Mouse (Mus musculus): ENCODE measurements at regions not wholly inside any gene's neighbourhood (a gene's known extent, or its start where the extent isn't known, plus 50 kb on each side); places are given as distances from the start of the nearest gene placed in this dataset.

DNA sequence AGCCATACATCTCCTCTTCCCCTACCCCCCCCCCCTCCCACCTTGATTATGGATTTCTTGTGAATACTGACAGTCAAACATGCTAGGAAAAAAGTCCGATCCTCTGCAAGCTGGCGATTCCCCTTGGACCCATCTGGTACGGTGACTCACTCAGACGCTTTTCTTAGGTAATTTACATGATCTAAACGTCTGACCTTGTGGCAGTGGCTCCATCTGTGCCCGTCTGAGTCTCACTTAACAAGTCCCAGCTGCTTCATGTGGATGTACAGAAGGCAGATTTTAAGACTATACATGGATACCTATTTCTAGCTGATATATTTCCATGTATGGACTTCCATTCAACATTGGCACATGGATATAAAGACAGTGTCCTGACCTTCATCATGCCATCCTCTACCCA lies 481.0 kb downstream of the Lipi start:
- DNase-seq (ENCODE audit: inconsistent ontology term) = no peak

DNA sequence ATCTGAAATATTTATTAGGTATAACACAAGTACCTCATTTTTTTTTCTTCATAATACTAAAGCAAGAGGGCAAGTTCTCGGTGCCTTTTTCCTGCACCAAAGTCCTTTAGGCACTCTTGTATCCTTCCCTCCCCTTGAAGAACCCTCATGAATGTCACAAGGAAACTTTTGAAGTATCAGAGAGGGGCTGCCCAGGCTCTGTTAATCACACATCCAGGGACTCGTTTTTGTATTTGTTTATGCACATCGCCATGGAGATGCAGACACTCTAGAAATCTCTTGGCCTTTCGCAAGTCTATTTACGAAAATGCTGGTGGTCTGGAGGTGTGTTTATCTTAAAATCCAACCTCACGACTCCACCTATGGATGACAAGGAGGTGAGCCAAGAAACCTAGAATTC lies 492.7 kb downstream of the Lipi start:
- DNase-seq (ENCODE audit: inconsistent ontology term) = peak; percentile 7

DNA sequence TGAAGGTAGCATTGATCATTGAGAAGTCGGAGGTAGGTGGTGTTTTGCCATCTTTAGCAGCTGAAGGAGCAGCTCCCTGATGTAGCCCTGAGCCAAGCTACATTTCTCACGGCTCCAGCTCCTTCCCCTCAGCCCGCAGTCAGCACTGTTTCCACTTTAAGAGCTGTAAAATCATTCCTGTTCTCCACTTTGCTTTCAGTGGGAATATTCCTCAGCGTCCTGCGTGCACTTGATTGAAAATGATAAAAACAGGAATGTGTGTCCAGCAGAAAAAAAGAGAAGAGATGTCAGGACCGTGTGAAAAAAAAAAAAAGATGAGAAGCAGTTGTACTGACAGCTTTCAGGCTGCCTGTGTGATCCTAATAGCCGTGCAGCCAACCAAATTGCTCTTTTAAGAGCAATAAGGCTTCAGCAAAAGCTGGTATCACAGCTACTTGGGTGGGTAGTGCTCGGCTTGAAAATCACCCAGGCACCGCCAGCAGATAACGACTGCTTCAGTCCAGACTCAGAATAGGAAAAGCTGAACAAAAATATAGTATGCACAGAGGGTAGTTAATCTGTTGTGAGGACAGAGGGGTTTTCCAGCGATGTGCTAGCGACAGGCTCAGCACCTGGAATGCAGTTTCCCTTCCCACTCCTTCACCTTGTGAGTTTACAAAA lies 493.3 kb downstream of the Lipi start:
- DNase-seq (ENCODE audit: inconsistent ontology term) = peak; percentile 58

DNA sequence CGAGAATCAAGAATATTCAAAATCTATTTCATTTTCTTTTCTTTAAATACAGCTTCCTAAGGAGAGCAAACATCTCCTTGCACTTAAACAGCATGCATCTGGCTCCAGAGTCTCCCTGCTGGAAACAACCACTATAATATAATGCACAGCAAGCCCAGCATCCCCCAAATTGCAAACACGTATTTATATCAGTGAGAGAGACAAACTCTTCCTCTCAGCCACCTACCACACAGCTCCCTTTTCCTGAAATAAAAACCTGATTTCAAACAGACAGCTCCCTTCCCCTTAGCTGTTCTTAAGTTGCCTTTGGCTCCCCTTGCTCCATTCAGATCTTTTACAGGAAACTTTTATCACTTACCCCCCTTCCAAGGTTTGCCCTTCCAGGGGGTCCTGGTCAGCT lies 493.9 kb downstream of the Lipi start:
- DNase-seq (ENCODE audit: inconsistent ontology term) = peak; percentile 20

DNA sequence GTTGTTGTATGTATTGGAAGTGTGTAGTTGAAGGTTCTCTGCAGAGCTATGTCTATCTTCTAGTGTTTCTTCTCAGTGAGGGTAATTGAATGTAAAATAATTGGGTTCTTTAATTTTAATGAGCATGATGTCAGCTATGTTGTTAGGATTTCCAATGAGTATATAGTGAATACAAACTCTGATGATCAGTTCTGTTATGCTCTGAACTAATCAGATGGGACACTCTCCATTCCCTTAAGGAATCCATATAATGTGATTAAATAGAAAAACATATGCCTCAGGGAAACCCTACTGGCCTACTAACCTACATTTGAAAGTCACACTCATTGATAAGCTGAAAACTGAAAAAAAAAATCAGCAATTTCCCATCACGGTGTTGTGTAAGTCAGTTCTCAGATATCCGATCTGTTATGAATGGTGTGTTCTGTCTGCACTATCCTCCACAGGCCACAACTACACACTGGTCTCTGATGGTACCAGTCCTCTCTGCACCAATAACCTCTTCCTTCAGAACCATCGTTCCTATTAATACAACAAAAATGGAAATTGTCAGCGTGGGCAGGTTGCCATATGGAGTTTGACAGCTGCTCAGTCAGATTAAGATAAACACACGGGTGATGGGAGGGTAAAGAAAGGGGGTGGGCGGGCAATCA lies 496.4 kb downstream of the Lipi start:
- DNase-seq (ENCODE audit: inconsistent ontology term) = peak; percentile 2

DNA sequence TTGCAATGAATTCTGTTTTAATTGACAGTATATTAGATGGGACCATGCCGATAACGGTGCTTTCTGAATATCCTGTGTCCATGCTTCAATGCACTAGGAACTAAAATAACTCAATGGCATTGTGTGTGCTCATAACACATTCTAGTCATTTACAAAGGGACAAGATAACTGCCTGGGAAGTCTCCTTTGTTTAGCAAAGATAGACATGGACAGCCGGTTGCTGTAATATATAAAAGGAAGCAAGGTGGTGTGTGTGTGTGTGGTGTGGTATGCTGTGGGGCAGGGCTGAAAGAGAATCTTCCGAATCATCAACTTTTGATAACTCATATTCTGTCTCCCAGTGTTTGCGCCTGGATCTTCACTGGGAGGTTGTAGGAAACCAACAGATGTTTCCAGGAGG lies 497.2 kb downstream of the Lipi start:
- DNase-seq (ENCODE audit: inconsistent ontology term) = peak; percentile 31

DNA sequence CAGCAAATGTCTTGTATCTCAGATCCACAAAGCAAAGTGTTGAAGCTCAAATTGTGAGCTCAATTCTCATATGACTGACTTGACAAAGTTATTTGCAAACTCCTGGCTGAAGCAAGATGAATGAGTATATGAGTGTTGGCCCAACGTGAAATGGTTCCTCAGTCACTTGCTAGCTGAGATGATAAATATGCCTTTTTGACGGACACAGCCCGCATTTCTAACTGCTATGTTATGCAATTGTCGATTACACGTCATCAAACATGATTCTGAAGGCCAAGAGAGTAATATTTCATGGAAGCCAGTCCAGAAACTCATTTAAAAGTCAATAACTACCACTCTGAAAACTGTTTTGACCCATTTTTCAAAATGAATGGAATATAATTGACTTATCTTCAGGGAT lies 520.6 kb downstream of the Lipi start:
- no peak for DNase-seq (ENCODE audit: inconsistent ontology term)

DNA sequence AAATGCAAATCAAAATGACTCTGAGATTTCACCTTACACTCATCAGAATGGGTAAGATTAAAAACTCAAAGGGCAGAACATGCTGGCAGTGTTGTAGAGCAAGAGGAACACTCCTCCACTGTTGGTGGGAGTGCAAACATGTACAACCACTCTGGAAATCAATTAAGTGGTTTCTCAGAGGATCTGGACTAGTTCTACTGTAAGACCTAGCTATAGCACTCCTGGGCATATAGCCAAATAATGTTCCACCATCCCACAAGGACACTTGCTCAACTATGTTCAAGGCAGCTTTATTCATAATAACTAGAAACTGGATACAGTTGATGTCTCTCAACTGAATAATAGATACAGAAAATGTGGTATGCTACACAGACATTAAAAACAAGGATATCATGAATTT lies 532.9 kb downstream of the Lipi start:
- DNase-seq (ENCODE audit: inconsistent ontology term) = no peak

DNA sequence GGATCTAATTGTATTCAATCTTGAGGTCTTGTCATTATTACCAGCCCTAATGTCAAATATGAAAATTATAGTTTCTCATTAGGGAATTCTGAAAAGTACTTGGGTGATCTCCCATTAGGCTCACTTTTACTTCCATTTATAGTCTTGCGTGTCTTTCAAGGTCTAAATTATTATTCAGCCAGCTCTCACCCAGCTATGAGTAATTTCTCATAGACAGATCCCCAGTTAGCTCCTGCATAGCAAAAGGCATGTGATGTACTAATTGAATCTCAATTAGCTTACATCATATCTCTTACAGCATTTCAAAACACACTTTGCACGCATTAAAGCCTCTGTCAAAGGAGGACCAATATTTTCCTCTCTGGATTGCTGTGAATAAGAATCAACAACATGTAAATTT lies 539.9 kb downstream of the Lipi start:
- DNase-seq (ENCODE audit: inconsistent ontology term) = no peak

Data from Muller cell, postnatal 12 days (primary cell).